Mouse (Mus musculus) CH12.LX (cell line): ENCODE results near the gene Gpr152.

Experiments
- BHLHE40 ChIP-seq: IDR thresholded peaks from 2 replicates; pipeline ENCODE4 v1.6.1; 2011; ENCODE audit warnings: mild to moderate bottlenecking, low read depth, low read length, improper control_type of control experiment
- CHD1 ChIP-seq: IDR thresholded peaks from 2 replicates; pipeline ENCODE4 v1.6.1; 2012; ENCODE audit warnings: low read depth, low read length, improper control_type of control experiment, inconsistent platforms
- CHD2 ChIP-seq: IDR thresholded peaks from 2 replicates; pipeline ENCODE4 v1.6.1; 2011; ENCODE audit warnings: low read length, improper control_type of control experiment
- CTCF ChIP-seq, 2 experiments: IDR thresholded peaks in 1 of 2; conservative IDR thresholded peaks in 1 of 2; 2 replicates each; pipeline ENCODE4 v1.5.1; 2011 to 2012; ENCODE audit warnings: low read depth in 2 of 2, low read length in 2 of 2, improper control_type of control experiment in 1 of 2, inconsistent platforms in 1 of 2, mild to moderate bottlenecking in 1 of 2, moderate library complexity in 1 of 2
- E2F4 ChIP-seq: IDR thresholded peaks from 2 replicates; pipeline ENCODE4 v1.6.1; 2011; ENCODE audit warnings: low read depth, low read length, improper control_type of control experiment; ENCODE audit not compliant: insufficient replicate concordance
- GABPA ChIP-seq: IDR thresholded peaks from 2 replicates; pipeline ENCODE4 v1.6.1; 2012; ENCODE audit warnings: low read depth, low read length, improper control_type of control experiment, inconsistent platforms; ENCODE audit not compliant: insufficient replicate concordance
- KAT2A ChIP-seq: IDR thresholded peaks from 2 replicates; pipeline ENCODE4 v1.6.1; 2012; ENCODE audit warnings: low read length, improper control_type of control experiment, inconsistent platforms; ENCODE audit not compliant: insufficient replicate concordance
- NRF1 ChIP-seq: IDR thresholded peaks from 2 replicates; pipeline ENCODE4 v1.6.1; 2014; ENCODE audit warnings: low read depth, mild to moderate bottlenecking, inconsistent platforms, low read length, improper control_type of control experiment, moderate library complexity
- PAX5 ChIP-seq: IDR thresholded peaks from 2 replicates; pipeline ENCODE4 v1.6.1; 2012; ENCODE audit warnings: low read length, inconsistent platforms, mixed read lengths
- RAD21 ChIP-seq: IDR thresholded peaks from 2 replicates; pipeline ENCODE4 v1.6.1; 2011; ENCODE audit warnings: low read depth, mild to moderate bottlenecking, low read length, improper control_type of control experiment, moderate library complexity
- TCF12 ChIP-seq: IDR thresholded peaks from 2 replicates; pipeline ENCODE4 v1.6.1; 2014; ENCODE audit warnings: low read depth, mild to moderate bottlenecking, inconsistent platforms, low read length, improper control_type of control experiment
- USF1 ChIP-seq: IDR thresholded peaks from 2 replicates; pipeline ENCODE4 v1.6.1; 2014; ENCODE audit warnings: low read depth, mild to moderate bottlenecking, inconsistent platforms, low read length, improper control_type of control experiment
- USF2 ChIP-seq: conservative IDR thresholded peaks from 2 replicates; pipeline ENCODE4 v1.6.1; 2011; ENCODE audit warnings: low read depth, low read length, improper control_type of control experiment
- ZNF384 ChIP-seq: IDR thresholded peaks from 2 replicates; pipeline ENCODE4 v1.6.1; 2012; ENCODE audit warnings: low read depth, low read length, improper control_type of control experiment, inconsistent platforms

DNA sequence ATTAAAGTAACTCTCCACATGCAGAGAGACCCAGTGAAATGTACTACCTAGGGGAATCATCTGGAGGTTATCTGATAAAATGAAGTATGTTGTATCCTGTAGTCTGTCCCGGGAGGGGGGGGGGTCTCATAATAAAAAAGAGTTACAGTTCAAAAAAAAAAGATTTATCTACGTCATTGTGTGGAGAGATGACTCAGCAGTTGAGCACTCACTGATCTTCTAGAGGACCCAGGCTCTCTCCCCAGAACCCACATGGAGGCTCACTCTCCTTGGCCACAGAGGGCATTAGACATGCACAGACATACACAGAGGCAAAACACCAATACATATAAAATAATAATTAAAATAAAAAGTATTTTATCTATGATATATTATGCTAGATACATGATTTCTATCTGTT, 48.2 kb upstream of the Gpr152 start:
- TF ChIP-seq E2F4: no peak
- TF ChIP-seq CTCF (conservative IDR thresholded peaks at IDR 0.05 in 1 of 2, IDR thresholded peaks at IDR 0.05 in 1 of 2; ENCODE audit: low read depth in 2 of 2, low read length in 2 of 2): no peak
- no peak for TF ChIP-seq RAD21
- TF ChIP-seq BHLHE40: no peak
- TF ChIP-seq KAT2A: no peak
- TF ChIP-seq USF1: no peak
- TF ChIP-seq ZNF384: peak; percentile 47; the same call in 1 of the 2 replicates
- no peak for TF ChIP-seq NRF1
- TF ChIP-seq USF2: no peak
- no peak for TF ChIP-seq GABPA
- TF ChIP-seq CHD2: no peak
- no peak for TF ChIP-seq CHD1
- no peak for TF ChIP-seq TCF12
- TF ChIP-seq PAX5: no peak
